Mouse (Mus musculus): ENCODE data around the gene Acan. TPM values are rescaled to one million over a fixed set of nuclear protein-coding genes. Genes with fewer than 3 reads are reported as not detected.

The Acan gene
- polyA plus RNA-seq, 3 experiments from 2014 or later, result not detected

GRCm38 (mm10) chr7:79139891-79140591, 86.8 kb downstream of the Acan start:
- ATAC-seq, result no peak

DNA sequence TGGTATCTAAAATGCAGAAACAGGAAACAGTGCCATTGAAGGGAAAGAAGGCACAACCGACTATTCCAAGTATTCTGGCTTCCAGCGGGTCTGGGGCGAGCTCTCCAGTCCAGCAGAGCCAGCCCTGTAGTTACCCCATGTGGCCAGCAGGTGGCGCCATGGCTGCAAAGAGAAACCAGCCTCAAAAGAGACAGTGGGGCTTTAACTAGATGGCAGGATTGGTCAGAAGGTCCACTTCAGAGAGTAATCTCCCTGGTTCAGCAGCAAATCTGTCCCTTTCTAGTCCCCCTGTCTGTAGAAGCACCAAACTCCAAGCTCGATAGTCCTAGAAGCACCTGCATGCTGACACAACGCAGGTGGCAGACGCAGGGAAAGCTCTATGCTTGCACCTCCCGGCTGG, 87.6 kb downstream of the Acan start:
- no peak for ATAC-seq

DNA sequence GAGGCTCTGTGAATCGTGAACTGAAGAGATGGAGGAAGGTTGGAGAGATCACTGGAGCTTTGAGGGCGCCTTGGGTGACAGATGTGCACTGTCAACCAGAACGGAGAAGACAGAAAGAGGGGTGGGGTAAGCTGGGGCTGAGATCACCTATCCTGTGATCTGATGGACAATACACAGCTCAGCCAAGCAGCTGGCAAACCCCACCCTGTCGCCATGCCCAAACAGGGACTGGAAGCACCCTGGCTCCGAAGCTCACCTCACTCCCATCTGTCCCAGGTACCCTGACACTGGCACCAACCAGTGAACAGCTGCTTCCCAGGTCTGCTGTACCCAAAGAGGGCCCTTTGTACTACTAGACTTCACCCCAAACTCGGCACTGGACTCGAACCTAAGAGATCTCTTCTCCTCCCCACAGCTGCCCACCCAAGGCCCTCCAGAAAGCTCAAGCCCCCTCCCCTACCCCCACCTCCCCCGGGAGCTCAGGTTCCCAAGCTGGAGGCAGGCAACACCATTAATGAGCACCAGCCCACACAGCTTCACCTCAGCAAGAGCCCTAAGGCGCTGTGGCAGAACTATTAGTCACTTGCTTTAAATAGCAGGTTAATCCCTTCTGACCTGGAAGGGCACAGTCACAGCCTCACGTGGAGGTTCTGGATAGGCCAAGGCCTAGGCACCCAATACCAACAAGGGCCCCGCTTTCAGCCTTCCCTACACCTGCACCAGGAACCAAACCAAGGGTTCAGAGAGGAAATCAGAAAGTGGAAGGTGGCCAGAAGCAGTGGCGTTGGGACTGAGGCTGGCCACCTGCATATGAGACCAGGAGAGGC, 93.9 kb downstream of the Acan start:
- no peak for ATAC-seq

GRCm38 (mm10) chr7:79147931-79148653, 94.8 kb downstream of the Acan start:
- no peak for ATAC-seq

DNA sequence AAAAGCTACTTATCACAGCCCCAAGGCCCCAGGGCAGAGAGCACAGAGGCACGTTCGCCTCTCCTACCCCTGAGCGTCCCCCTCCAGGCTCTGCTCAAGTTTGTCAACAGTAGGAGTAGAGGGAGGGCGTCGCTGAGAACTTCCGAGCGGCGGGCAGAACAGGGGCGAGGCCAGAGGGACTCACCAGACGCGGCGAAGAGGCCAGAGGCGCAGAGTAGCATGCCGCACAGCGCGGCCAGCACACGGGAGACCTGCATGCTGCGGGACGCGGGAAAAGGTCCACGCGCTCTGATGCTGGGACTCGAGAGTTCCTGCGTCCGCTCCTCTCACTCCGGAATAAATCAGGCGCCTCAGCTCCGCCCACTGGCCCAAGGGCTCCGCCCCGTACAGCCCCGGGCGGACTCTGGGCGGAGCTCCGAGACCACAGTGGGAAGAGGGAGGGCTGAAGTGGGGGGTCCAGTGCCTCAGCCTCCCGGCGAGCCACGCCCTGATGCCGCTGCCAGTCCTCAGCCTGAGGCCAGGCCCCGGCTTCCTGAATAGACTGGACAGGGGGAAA, 95.5 kb downstream of the Acan start, which contains the start of gene Mfge8:
Gene Mfge8 (minus strand): TSS at position 350 of the 556 bp plus-strand sequence.
- peak; percentile 67 for ATAC-seq

GRCm38 (mm10) chr7:79149522-79149921, 96.2 kb downstream of the Acan start:
- ATAC-seq, result no peak

GRCm38 (mm10) chr7:79159406-79159805, 106.1 kb downstream of the Acan start:
- no peak for ATAC-seq

Other genes with a start within 250 kb of the Acan start
- 10 to 100 TPM in 2 of 3 experiments, 1 to 10 TPM in 1; 9.4 to 18.9 (median 16.1) TPM for gene Det1, start 206.2 kb upstream of the Acan start, polyA plus RNA-seq (2017; shearing (Covaris generic))
- gene Aen, start 157.6 kb upstream of the Acan start, polyA plus RNA-seq (2017; shearing (Covaris generic)), result 10 to 100 TPM; 21.2 to 26.0 (median 21.2) TPM
- 10 to 100 TPM; 89.9 to 95.8 (median 92.5) TPM for gene Isg20, start 140.1 kb upstream of the Acan start, polyA plus RNA-seq (2017; shearing (Covaris generic))
- gene Hapln3, start 77.5 kb downstream of the Acan start, polyA plus RNA-seq (2017; shearing (Covaris generic)), result not detected
- gene Mfge8, start 95.6 kb downstream of the Acan start, polyA plus RNA-seq (2017; shearing (Covaris generic)), result 10 to 100 TPM; 16.7 to 18.5 (median 18.4) TPM
- gene Abhd2, start 219.7 kb downstream of the Acan start, polyA plus RNA-seq (2017; shearing (Covaris generic)), result 10 to 100 TPM; 16.0 to 35.6 (median 29.9) TPM

All from inflammation-experienced regulatory T-cells, adult 6 months (primary cell).